Mouse (Mus musculus): Measurements from ENCODE around the gene Slco4a1.

The Slco4a1 gene

GRCm38 (mm10) chr2:180501217-180501967 lies 45.3 kb downstream of the Slco4a1 start:
- in situ Hi-C loops (cut with MboI, MseI), result no loop called here

- in situ Hi-C loops (cut with MboI, MseI), result no loop called here
Observed at GRCm38 (mm10) chr2:180506281-180506680, 50.2 kb downstream of the Slco4a1 start.

- in situ Hi-C loops (cut with MboI, MseI), result no loop called here
Observed at GRCm38 (mm10) chr2:180508455-180509115, 52.5 kb downstream of the Slco4a1 start.

- in situ Hi-C loops (cut with MboI, MseI), result no loop called here
Observed at GRCm38 (mm10) chr2:180510867-180511266, 54.8 kb downstream of the Slco4a1 start.

GRCm38 (mm10) chr2:180511875-180512661 lies 56.0 kb downstream of the Slco4a1 start:
- in situ Hi-C loops (cut with MboI, MseI), result no loop called here

- in situ Hi-C loops (cut with MboI, MseI), result no loop called here
Observed at GRCm38 (mm10) chr2:180513019-180513418, 57.0 kb downstream of the Slco4a1 start.

GRCm38 (mm10) chr2:180513835-180514234 lies 57.8 kb downstream of the Slco4a1 start:
- in situ Hi-C loops (cut with MboI, MseI), result no loop called here

- in situ Hi-C loops (cut with MboI, MseI), result no loop called here
Observed at GRCm38 (mm10) chr2:180521437-180522221, 65.6 kb downstream of the Slco4a1 start.

- in situ Hi-C loops (cut with MboI, MseI), result no loop called here
Observed at GRCm38 (mm10) chr2:180522825-180523224, 66.8 kb downstream of the Slco4a1 start.

Data from T-helper 2 cell (primary cell).